Mouse (Mus musculus): Measurements from ENCODE around the gene Trmt44.
A peak's percentile ranks its signal among the peaks of the same experiment; 100 is the strongest.
"Not testable (repeated sequence)": the region's sequence is repeated elsewhere in the genome, so short reads cannot be mapped to it uniquely, and the experiment has no call there.

Gene Trmt44

DNA sequence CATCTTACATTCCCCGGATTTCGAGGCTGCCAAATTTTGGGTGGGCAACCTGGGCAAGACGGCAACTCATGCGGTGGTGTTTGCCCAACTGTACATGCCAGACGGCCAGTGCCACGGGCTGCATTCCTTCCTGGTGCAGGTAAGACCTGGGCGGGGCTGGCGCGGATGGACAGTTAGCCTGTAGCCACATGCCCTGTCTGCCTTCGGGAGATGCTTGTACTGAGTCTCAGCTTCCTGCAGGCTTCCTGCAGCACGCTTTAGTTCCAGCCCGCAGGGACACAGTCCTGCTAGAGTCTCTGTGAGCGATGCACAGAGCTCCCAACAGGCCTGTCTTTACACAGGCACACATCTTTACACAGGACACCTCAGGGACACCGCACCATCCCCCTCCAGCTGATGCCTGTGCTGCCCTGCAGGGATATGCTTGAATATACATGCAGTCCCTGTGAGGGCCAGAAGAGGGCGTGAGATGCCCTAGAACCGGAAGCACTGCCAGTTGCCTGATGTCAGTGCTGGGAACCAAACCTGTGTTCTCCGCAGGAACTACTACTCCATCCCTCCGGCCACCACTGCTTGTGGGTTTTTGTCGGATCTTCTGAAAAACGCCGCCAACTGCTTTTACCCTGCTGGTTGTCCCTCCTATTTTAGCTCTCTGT is 17.3 kb upstream of the Trmt44 start:
- no peak for DNase-seq (ENCODE audit: low read depth, low spot score)

DNA sequence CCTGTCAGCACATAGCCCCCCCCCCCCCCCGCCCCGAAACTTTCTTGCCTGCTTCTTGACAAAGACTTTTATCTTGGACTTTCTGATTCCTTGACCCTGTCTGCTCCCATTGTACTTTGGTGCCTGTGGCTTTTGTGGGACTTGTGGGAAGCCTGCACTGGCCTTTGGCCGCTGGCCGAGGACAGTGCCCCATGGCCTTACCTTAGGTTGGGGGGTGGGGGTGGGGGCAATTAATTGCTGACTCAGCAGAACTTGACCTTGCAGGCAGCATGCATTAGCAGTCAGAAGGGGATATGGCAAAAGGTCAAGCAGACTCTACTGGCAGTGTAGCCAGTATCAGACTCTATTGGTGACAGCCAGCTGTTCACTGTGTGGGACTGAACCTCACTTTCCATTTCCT is 16.6 kb upstream of the Trmt44 start:
- no peak for DNase-seq (ENCODE audit: low read depth, low spot score)

DNA sequence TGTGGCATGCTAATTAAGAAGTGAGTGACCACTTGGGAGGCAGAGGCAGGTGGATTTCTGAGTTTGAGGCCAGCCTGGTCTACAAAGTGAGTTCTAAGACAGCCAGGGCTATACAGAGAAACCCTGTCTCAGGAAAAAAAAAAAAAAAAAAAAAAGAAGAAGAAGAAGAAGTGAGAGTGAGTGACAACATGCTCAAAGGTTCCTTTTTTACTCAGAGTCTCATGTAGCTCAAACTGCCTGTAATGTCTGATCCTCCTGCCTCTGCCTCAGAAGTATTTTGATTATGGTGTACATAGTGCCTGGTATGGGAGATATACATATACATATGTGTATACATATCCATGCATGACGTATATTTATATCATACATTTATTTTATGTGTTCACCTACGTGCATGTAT is 9.4 kb upstream of the Trmt44 start:
- DNase-seq (ENCODE audit: low read depth, low spot score) = not testable (repeated sequence)

DNA sequence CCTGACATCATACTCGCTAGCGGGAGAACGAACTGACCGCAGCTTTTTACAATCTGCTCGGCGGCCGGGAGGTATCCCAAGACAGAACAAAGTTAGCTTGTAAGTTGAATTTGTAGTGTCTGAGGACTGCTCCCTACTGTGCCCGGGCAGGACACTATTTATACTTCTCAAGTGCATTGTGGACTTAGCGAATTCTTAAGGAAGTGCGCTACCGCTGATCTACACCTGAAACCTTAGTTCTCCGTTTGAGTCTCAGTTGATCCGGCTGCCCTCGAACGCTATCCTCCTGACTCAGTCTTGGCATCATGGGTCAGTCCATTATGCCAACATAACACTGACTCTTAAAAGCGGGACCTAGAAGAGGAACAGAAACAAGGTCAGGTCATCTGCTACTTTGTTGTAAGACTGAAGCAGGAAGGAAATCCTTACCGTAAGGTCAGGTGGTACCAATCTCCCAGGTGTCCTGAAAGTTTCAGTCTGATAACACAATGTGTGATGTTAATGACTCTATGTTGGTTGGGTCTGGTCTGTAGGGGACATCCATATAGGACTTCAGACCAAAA is 8.4 kb upstream of the Trmt44 start:
- DNase-seq (ENCODE audit: low read depth, low spot score) = no peak

DNA sequence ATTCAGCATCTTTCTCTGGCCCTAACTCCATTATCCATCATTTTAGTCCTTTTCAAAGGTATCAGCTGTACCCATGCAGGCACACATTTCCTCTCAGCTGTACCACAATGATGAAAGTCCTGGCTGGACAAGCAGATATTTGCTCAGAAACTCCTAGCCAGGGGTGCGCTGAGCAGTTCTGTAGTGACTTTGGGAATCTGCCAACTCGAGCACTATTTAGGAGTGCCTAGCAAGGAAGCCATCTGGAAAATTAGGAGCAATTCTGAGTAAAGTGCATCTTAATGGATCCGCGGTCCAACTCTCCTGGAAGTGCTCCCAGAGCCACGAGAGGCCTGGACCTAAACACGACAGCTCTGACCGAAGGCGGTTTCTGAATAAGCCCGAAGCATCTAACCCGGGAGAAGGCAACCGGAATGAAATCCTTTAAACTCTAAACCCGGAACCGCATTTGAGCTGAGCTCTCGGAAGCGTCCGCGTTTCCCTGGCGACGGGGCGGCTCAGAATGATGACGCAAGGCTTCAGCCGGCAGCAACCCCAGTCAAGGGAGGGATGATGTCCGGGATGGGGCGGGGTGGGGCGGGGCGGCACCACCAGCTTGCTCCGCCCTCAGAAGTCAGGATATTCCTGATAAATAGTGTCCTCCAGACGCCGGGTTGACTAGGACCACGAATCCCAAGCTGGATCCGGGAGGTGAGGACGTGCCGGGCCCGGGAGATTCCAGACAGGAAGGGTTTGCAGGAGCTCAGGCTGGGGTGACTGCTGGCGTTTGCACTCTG is 7.8 kb upstream of the Trmt44 start, which contains the start of gene Acox3:
TSS of gene Acox3 (plus strand) at position 596 of the 776 bp plus-strand sequence.
- DNase-seq (ENCODE audit: low read depth, low spot score) = peak; percentile 91

DNA sequence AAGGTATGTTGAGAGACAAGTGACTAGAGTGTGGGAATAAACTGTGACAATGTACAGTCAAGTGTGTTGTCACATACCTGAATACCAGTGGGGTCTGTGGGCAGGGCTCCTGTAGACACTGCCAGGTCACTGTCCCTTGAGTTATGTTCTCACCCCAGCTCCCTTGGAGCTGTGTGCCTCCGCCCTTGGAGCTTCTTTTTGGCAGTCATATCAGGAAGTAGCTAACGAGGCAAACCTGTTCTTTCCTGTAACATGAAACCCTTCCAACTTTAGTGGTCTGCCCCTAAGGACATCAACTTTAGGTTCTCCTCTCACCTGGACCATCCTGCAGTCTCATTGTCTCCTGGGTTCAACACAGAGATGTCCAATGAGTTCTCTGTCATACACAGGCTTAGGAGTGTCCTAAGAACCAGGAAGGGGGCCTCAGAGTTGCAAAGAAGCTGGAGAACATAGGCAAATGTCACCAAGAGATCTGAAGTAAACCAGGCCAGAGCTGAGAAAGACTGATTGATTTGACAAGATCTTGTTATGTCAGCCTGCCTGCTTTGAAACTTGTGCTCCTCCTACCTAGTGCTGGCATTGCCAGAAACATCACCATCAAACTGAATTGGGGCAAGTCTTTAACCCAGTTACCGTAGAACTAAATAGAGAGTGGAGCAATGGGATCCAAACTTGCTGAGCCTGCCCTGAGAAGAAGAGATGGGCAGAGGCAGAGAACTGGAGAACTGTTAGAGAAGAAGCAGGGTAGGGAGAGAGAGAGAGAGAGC is 5.5 kb upstream of the Trmt44 start:
- DNase-seq (ENCODE audit: low read depth, low spot score) = no peak

DNA sequence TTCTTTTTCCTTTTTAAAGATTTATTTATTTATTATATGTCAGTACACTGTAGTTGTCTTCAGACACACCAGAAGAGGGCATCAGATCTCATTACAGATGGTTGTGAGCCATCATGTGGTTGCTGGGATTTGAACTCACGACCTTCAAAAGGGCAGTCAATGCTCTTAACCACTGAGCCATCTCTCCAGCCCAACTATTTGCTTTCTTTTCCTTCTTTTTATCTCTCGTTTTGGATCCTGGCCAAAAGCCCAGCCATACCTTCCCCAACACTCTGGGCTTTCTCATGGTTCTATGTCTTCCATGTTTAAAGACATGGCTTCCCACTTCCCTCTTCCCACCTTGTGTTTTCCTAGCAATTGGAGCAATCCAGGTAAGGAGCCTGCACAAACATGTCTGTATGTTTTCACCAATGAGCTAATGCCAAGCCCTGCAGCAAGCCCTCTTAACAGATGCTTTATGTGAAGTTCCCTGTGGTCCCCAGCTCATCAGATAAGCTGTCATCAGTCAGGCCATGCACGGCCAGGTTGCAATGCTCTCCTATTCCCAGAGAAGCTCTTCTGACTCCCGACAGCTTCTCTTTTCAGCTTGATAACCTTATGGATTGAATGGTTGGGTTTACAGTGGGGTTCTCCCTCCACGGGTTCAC is 4.5 kb upstream of the Trmt44 start:
- no peak for DNase-seq (ENCODE audit: low read depth, low spot score)

DNA sequence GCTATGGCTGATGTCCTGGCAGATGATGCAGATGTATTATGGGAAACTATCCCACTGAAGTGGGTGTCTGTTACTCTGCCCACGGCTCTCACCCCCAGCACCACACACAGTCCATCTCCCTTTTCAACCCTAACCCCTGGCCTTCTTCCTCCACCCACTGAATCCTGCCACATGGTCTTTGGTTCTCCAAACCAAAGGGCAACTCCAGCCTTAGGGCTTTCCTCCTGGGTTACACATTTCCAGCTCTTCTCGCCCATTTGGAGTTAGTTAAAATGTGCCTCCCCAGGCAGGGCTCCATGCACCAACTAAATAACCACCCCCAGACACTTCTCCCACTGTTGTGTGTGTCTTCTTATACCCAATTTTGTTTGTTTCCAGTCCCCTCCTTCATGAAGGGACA is 3.5 kb upstream of the Trmt44 start:
- no peak for DNase-seq (ENCODE audit: low read depth, low spot score)

DNA sequence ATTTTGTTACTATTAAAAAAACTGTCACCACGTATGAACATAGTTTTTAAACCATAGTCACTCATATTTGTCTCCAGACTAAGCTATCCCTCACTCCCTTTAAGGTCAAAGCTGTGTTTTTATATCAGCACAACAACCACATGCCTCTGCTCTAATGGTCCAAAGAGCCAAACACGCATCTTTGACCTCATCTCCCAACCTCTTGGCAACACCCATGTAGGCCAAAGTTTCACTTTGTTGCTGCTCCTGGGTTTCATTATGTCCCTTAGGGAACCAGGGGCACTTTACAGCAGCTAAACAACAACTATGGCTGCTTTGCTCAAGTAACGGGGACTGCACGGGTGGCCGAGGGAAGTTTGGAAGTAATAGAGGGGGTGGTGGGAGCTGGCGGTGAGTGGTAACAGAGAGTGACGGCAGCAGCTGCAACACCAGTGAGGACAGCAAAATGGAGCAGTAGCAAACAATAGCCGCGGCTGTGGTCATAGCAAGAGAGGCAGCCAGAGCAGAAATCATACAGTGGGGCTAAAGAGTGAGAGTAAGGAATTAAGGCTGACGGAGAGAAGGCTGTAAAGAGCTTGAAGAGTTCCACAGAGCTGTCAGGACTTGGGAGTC is 1.6 kb upstream of the Trmt44 start:
- no peak for DNase-seq (ENCODE audit: low read depth, low spot score)

DNA sequence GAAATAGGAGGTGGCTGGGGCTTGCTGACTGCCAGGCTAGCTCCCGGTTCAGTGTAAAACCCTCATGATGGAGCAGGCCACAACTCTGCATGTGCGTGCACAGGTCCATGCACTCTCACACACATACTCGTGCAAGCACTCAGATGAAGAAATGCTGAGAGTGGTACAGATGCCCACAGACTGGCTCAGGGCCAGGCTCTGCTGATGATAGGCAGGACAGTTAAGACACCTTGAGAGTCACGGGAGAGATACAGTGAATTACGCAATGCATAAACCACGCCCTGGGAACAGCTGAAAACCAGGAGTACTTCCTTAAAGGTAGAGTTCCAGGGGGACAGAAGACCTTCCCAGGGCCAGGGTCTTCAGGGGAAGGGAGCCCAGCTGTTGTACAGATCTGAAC is 3.3 kb downstream of the Trmt44 start:
- DNase-seq (ENCODE audit: low read depth, low spot score) = no peak

DNA sequence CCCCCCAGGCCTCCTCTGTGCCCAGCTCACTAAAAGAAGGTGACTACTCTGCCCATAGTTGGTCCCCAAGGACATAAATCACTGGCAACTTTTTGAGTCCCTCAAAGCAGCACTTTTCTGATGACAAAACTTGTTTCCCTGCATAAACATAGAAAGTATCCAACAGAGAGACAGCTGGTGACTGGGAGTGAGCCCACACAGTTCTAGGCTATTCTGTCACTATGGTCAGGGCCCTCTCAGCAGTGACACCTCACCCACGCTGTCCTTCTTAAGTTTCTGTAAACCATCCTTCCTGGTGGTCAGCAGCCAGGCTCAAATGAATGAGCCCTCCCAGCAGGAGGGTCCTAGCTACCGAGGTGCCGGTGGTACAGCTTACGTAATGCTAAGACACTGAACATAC is 8.2 kb downstream of the Trmt44 start:
- DNase-seq (ENCODE audit: low read depth, low spot score) = no peak

DNA sequence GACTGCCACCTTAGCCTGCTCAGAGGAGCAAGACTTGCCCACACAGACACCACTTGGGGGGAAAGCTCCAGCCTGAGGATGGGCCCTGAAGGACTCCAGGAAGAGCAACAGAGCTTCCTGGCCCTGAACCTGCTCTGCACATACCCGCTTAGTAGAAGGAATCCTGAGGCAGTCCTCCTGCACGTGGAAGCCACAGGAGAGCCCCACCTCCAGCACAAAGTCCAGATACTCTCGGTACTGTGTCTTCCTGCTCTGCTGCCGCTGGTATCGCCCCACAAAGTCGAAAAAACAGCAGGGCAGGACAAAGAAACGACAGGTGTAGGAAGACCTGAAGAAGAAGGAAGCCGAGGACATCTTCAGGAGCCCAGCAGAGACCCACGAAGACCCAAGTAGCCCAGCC is 9.7 kb downstream of the Trmt44 start:
- DNase-seq (ENCODE audit: low read depth, low spot score) = no peak

DNA sequence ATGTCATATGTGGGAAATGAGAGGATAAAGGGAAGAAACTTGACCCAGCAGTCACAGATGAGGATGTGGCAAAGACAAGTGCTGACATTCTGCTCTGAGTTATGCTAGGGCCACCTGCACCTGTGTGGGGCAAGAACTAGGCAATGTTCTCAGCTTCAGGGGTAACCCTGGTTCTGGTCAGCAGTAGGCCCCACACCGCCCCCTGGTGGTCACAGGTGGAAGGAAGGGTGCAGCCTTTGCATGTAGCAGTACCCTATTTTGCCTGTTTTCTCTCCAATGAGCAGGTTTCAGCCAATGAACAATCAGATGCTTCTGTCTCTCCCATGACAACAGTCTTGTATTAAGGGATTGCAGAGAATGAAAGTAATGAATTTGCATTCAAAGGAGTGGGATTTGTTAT is 11.4 kb downstream of the Trmt44 start:
- DNase-seq (ENCODE audit: low read depth, low spot score) = no peak

DNA sequence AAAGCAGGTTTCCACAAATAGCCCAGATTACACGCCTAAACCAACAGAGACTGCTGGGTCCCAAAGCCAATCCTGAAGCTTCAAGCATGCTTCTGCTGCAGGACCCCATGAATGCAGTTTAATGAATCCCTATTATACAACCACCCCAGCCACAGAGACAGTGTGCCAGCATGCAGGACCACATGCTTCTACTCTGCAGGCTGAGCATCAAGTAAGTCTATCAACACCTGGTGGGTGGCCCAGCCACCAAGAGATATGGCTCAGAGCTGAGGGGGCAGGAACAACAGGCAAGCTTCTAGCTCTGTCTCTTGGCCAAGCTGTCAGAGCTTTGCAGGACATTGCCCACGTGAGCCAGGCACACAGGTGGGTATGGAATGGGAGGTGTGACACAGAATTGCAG is 12.3 kb downstream of the Trmt44 start:
- no peak for DNase-seq (ENCODE audit: low read depth, low spot score)

DNA sequence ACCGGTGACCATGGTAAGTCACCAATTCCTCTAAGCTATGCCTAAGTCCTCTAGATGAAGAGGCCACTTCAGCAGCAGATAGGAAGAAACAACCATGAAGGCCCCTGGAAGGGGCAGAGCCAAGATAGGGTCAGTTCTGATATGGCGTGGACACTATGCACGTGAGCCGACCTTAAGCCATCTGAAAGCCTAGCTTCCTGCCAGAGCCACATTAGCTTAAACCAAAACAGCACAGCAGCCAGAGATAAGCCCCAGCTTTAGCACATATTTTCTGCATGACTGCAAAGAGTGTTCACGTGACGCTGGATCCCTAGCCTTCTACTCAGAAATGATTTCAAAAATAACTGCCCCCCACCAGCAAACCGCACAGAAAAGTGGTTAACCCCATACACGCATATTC is 15.4 kb downstream of the Trmt44 start:
- no peak for DNase-seq (ENCODE audit: low read depth, low spot score)

DNA sequence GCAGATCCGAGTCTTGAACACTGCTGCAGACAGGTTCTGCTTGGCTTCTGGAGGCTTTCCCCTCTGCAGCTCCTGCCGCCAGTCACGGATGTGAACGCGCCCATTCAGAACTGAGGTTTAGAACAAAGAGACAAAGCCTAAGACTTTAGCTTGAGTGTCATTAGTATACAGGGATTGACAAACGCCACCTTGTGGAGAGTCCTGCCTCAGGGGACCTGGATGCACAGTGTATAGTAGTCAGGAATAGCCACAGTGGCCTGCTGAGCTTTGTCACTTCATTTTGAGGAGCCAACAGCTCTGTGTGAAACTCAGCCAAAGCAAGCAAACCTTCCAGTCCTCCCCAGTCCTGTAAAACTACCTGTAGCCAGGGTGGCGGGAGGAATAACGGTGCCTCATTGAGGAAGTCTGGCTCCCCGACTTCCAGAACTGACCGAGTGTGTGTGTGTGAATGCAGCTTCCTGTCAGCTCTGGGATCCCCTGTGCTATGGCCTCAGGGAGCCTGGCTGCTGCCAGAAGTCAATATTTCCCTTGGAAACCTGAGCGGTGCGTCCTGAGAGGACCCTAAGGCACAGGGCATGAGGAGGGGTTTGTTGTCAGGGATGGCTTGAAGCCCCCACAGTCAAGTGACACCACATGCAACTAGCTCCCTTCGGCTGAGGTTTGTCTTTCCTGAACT is 16.8 kb downstream of the Trmt44 start:
- DNase-seq (ENCODE audit: low read depth, low spot score) = no peak

DNA sequence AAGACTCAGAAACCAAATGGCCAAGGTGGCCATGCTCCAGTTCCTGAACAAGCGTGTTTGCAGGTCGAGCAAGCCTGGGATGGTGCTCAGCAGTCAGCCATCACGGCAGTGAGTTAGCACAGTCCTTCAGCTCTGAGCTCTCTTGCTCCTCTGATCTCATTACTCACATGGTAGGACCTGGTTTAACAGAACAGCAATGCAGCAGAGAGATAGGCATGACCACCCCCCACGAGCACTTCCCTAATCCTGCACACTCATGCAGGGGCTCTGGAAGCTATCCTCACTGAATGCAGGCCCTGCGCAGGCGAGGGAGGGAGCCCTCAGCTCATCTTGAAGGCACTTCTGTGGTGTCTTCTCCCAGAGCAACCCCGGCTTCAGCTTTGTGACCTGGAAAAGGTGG is 18.5 kb downstream of the Trmt44 start:
- DNase-seq (ENCODE audit: low read depth, low spot score) = no peak

DNA sequence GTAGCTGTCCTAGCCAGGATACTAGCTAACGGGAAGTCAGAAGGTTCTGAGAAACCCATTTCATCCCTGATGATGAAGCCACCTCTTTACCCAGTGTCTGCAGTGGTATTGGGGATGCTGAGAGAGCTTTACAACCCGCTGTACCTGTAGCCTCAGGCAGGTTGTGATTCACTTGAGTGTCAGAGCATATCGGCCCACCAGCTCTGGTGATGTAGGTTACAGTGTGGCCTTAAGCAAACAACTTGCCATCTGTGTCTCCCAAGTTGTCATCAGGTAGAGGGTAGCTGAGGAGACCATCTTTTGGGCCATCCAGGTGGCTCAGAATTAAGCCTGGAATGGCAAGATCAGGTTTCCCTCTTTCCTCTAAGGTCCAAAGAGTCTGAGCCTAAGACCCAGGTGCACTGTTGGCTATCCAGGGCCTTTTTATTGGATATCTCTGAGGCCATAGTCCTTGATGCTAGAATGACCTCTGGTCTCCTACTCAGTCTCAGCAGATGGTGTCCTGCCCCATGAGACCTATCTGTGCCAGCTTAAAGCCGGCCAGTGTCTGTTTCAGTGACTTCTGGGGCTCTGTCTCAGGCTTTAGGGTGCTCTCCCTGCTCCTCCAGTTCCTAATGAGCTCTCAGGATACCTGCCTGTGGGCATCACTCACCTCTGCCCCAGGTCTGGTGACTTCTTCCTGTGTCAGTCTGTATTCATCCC is 21.9 kb downstream of the Trmt44 start:
- no peak for DNase-seq (ENCODE audit: low read depth, low spot score)

DNA sequence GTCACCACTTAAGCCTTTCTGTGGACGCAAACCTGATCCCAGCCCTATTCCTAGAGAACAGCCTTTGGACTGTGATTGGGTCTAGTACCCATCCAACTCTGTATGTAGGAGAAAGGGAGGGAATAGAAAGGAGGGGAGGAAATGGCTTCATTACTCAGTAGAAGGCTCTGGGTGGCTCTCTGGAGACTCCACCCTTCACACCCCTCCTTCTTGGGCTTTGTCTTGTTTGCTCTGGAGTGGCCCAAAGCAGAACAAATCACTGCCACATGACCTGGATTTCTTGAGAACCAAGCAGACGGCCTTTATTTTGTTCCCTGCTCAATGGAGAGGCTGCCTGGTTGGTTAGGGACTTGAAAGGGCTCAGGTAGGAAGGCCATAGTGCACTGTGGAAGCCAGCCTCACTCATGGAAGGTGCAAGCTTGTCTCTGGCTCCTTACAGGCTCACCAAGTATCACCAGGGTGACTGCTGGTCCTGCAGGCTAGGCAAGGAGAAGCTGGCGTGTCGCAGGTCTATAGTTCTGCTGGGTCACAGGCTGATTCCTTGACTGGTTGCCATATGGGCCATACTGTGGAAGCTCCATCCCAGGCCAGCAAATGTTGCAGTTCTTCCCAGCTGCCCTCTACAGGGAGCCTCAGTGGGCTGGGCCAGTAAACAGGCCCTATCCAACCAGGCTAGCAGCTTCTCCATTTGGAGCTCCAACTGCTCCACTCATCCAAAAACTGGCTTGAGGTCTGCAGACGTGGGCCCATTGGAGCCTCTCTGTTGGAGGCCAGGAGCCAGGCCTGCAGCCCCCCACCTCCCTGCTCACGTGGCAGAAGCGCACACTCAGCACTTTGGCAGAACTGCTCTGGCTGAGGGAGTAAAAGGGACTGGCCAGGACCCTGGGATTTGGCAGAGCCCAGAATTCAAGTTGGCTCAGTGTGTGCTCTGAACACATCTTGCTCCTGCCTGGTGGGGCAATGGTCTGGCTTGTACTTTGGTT is 22.7 kb downstream of the Trmt44 start:
- no peak for DNase-seq (ENCODE audit: low read depth, low spot score)

Data from embryo, embryonic 11.5 days (tissue).